Mouse (Mus musculus) neural tube, embryonic 12.5 days (tissue): ENCODE measurements around the gene Tmem176b. TPM values are rescaled to one million over a fixed set of nuclear protein-coding genes. Genes with fewer than 3 reads are reported as not detected.

ENCODE experiments used
- ATAC-seq: fragments of 200-750 bp; cut with Nextera tagmentation; 2 replicates; pipeline ENCODE4 v1.8.0; 2017; ENCODE audit warnings: low read depth, mild to moderate bottlenecking, moderate TSS enrichment, moderate library complexity; ENCODE audit not compliant: low FRiP score
- H3K27ac ChIP-seq: fragments of 300-500 bp; sonication (generic); 2 replicates; pipeline ENCODE4 v1.5.1; 2016
- H3K27me3 ChIP-seq: fragments of 300-500 bp; sonication (generic); replicated peaks from 2 replicates; pipeline ENCODE4 v1.6.1; 2016; ENCODE audit warnings: mild to moderate bottlenecking
- H3K36me3 ChIP-seq: fragments of 300-500 bp; sonication (generic); 2 replicates; pipeline ENCODE4 v1.6.1; 2016; ENCODE audit warnings: mild to moderate bottlenecking
- H3K4me1 ChIP-seq: fragments of 300-500 bp; sonication (generic); 2 replicates; pipeline ENCODE4 v1.6.1; 2016
- H3K4me2 ChIP-seq: fragments of 300-500 bp; sonication (generic); replicated peaks from 2 replicates; pipeline ENCODE4 v1.6.1; 2016; ENCODE audit warnings: mild to moderate bottlenecking
- H3K4me3 ChIP-seq: fragments of 300-500 bp; sonication (generic); 2 replicates; pipeline ENCODE4 v1.5.1; 2016
- H3K9ac ChIP-seq: fragments of 300-500 bp; sonication (generic); 2 replicates; pipeline ENCODE4 v1.6.1; 2016; ENCODE audit warnings: mild to moderate bottlenecking
- H3K9me3 ChIP-seq: fragments of 300-500 bp; sonication (generic); 2 replicates; pipeline ENCODE4 v1.6.1; 2016; ENCODE audit warnings: mild to moderate bottlenecking
- WGBS: fragments of 180-500 bp; shearing (Covaris S2); methylation state at CpG from one replicate; pipeline ENCODE4 v1.1.7; 2016; 5-methylcytosine and 5-hydroxymethylcytosine counted together
- polyA plus RNA-seq: library from polyadenylated mRNA; unstranded; fragments of >200 nt; fragmentation: Nextera tagmentation; extraction: Ambion mirVana; gene quantifications from 2 replicates; pipeline ENCODE4 v1.2.1, GENCODE M21; 2016

Gene Tmem176b
- polyA plus RNA-seq, 1 experiment from 2014 or later: 72.6 TPM

DNA sequence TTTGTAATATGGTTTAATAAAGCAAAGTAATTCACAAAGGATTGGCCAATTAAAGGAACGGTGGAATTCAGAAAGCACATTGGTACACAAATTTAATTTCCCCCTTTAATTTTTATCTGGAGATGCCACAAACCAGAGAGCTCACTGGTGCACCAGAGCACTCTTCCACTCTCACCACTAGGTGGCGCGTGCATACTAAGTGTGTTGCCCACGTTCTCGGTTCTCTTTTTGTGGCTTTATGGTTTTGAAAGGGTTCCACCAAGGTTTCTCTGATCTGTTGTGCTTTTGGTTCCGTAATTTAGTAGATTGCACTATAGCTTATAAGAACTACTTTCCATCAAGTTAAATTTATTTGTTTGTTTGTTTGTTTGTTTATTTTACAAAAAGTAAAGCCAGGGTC, 23.5 kb downstream of the Tmem176b start:
- Histone ChIP-seq H3K9ac (no peak overlapping the region), H3K9me3 (peaks cover 5% of the 10 kb centered on the region; the same call in 1 of the 2 replicates), H3K4me1 (no peaks in the 10 kb centered on the region), H3K4me2 (no peak overlapping the region), H3K27me3 (no peaks in the 10 kb centered on the region), H3K4me3 (no peak overlapping the region), H3K27ac (no peak overlapping the region), H3K36me3 (no peaks in the 10 kb centered on the region)
- no peak for ATAC-seq
- 11% methylated on average over 6 of the region's 6 CpGs for WGBS

DNA sequence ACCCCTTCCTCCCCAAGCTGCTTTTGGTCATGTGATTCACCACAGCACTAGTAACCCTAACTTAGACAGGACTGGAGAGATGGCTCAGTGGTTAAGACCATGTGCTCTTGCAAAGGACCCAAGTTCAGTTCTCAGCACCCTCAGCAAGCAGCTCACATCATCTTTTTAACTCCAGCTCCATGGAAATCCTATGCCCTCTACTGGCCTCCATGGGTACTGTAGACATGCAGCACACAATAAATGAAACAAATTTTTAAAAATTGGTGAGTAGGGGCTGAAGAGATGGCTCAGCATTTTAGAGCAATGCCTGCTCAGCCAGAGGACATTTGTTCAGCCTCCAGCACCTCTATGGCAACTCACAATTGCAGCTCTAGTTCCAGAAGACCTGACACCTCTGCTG, 26.3 kb downstream of the Tmem176b start:
- Histone ChIP-seq H3K9ac (no peak overlapping the region), H3K4me2 (no peak overlapping the region), H3K4me3 (no peak overlapping the region), H3K27ac (no peak overlapping the region), H3K4me1 (no peaks in the 10 kb centered on the region), H3K36me3 (no peaks in the 10 kb centered on the region), H3K27me3 (no peaks in the 10 kb centered on the region), H3K9me3 (peaks cover 5% of the 10 kb centered on the region; the same call in 1 of the 2 replicates)
- ATAC-seq: no peak

DNA sequence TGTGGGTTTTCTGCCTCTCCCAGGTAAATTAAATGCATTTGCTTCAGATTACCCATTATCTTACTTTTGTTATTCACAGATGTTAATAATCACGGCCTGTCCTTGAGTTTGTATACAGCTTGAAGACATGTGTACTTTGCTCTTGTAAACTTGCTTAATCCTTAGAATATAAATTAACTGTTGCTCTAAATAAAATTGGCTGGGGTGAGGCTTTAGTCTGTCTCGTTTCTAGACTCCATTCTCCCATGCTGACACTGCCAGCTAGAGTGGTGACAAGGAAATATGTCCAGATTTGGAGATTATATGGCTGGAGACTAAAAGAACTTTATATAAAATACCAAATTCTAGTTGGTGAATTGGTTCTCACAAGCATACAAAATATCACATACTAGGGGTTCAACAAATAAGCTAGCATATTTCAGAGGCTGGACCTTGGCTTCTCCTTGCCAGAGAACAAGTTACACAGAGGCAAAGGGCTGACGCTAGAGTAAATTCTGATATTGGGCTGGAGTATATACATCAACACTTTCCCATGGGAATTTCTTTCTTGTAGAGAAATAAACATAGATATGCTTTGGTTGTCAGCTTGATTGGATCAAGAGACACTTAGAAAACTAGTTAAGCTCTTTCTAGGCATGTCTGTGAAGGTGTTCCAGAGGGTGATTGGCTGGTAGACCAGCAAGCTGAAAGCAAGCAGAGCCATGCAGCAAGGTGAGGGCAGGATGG, 31.6 kb downstream of the Tmem176b start:
- H3K4me2 ChIP-seq: no peak overlapping the region
- no peak overlapping the region for H3K9ac ChIP-seq
- H3K4me3 ChIP-seq: no peak overlapping the region
- H3K27ac ChIP-seq: no peak overlapping the region
- H3K9me3 ChIP-seq: peaks cover 5% of the 10 kb centered on the region; the same call in 1 of the 2 replicates
- ATAC-seq: no peak
- no peaks in the 10 kb centered on the region for H3K36me3 ChIP-seq
- H3K27me3 ChIP-seq: no peaks in the 10 kb centered on the region
- WGBS: 84% methylated on average over 3 of the region's 3 CpGs
- no peaks in the 10 kb centered on the region for H3K4me1 ChIP-seq

DNA sequence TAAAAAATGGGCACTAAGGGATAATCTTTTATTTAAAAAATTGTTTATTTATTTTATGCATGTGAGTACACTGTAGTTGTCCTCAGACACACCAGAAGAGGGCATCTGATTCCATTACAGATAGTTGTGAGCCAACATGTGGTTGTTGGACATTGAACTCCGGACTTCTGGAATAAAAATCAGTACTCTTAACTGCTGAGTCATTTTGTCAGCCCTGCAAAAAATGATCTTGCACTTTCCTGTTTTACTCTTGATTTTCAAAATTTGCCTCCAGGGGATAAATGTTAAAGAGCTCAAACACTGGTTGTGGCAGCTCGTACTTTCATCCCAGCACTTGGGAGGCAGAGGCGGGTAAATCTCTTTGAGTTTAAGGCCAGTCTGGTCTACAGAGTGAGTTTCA, 34.5 kb downstream of the Tmem176b start:
- Histone ChIP-seq H3K4me2 (no peak overlapping the region), H3K9me3 (0 out of 2 replicates have a peak, but pooled peaks cover 4% of the 10 kb centered on the region), H3K4me1 (no peaks in the 10 kb centered on the region), H3K27ac (no peak overlapping the region), H3K27me3 (no peaks in the 10 kb centered on the region), H3K9ac (no peak overlapping the region), H3K36me3 (no peaks in the 10 kb centered on the region), H3K4me3 (no peak overlapping the region)
- no peak for ATAC-seq
- 89% methylated on average over 3 of the region's 3 CpGs for WGBS

DNA sequence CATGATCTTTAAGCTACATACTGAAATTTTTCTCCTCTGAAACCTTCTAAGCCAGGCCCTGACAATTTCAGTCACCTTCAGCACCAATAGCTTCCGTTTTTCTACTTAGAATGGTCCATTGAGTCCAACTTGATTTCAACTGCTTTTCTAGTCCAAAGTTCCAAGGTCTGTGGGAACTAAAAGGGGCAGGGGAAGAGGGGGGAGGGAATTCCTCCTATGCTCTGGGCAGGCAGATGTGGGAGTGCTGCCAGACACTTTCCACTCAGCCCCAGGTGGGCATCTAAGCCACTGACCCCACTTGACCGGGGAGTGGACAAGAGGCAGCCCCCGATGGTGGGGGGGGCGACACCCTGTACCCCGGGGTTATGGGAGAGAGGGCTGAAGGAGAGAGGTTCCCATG, 37.0 kb downstream of the Tmem176b start:
- Histone ChIP-seq H3K4me1 (no peaks in the 10 kb centered on the region), H3K4me3 (no peak overlapping the region), H3K9me3 (0 out of 2 replicates have a peak, but pooled peaks cover 4% of the 10 kb centered on the region), H3K36me3 (no peaks in the 10 kb centered on the region), H3K27me3 (no peaks in the 10 kb centered on the region), H3K9ac (no peak overlapping the region), H3K4me2 (no peak overlapping the region), H3K27ac (no peak overlapping the region)
- ATAC-seq: no peak
- WGBS: 91% methylated on average over 5 of the region's 5 CpGs

DNA sequence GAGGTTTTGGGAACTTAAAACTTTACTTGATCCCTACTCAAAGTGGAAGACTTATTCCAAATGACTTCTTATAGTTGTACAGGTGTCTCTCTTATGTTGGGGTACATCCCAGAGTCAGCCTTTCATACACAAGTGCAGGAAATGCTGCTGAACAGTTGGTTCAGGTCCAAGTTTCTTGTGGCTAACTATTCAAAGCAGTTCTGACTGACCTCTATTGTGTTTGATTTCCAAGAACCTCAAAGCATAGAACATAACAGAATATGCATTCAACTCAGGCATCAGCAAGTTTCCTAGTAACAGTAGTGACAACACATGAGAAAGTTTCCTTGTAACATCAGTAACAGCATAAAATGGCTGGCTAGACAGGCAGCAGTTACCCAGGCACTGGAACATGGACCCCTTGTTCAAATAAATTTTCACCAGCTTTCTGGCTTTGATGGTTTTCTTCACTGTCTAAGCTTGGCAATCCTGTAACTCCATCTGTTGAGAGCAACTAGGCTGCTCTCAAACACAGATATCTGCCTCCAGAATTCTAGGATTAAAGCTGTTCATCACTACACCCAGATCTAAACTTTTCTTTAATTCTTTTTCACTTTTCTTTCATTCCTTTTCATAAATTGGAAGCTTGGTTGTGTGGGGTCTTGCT, 37.8 kb downstream of the Tmem176b start:
- Histone ChIP-seq H3K27me3 (no peaks in the 10 kb centered on the region), H3K4me3 (no peak overlapping the region), H3K27ac (no peak overlapping the region), H3K4me1 (no peaks in the 10 kb centered on the region), H3K9ac (no peak overlapping the region), H3K4me2 (no peak overlapping the region), H3K36me3 (no peaks in the 10 kb centered on the region), H3K9me3 (0 out of 2 replicates have a peak, but pooled peaks cover 4% of the 10 kb centered on the region)
- no peak for ATAC-seq

DNA sequence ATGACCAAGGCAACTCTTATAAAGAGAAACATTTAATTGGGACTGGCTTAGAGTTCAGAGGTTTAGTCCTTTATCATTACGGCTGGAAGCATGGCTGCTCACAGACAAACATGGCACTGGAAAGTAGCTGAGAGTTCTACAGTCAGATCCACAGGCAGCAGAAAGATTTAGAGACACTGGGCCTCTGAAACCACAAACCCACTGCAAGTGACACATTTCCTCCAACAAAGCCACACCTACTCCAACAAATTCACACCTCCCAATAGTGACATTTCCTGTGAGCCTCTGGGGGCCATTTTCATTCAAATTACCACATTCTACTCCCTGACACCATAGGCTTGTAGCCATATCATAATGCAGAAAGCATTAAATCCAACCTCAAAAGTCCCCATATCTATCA, 39.4 kb downstream of the Tmem176b start:
- H3K4me3 ChIP-seq: no peak overlapping the region
- H3K4me1 ChIP-seq: no peaks in the 10 kb centered on the region
- no peak for ATAC-seq
- H3K27ac ChIP-seq: no peak overlapping the region
- H3K9ac ChIP-seq: no peak overlapping the region
- H3K4me2 ChIP-seq: no peak overlapping the region
- 94% methylated on average over 1 of the region's 1 CpGs for WGBS
- H3K36me3 ChIP-seq: no peaks in the 10 kb centered on the region
- no peaks in the 10 kb centered on the region for H3K27me3 ChIP-seq
- H3K9me3 ChIP-seq: 0 out of 2 replicates have a peak, but pooled peaks cover 4% of the 10 kb centered on the region

DNA sequence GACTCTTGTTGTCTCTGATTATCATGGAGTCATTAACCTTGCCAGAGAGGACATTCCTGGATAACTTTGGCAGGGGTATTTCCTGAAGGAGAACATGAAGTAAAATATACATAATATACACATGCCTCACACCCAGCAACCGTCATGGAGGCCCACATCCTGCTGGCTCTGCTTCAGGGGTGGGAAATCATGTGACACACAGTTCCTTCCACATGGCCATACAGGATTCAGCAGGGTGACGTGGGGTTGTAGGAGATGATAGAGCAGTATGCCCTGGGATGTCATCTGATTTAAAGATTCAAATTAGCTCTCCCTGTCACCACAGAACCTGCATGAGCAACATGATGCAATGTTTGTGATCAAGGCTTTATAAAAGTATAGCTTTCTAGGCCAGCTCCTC, 53.4 kb downstream of the Tmem176b start:
- H3K36me3 ChIP-seq: no peaks in the 10 kb centered on the region
- WGBS: 83% methylated on average over 2 of the region's 2 CpGs
- no peak overlapping the region for H3K4me3 ChIP-seq
- H3K9me3 ChIP-seq: no peaks in the 10 kb centered on the region
- H3K9ac ChIP-seq: no peak overlapping the region
- H3K27ac ChIP-seq: no peak overlapping the region
- H3K4me1 ChIP-seq: no peaks in the 10 kb centered on the region
- no peaks in the 10 kb centered on the region for H3K27me3 ChIP-seq
- no peak overlapping the region for H3K4me2 ChIP-seq
- no peak for ATAC-seq

DNA sequence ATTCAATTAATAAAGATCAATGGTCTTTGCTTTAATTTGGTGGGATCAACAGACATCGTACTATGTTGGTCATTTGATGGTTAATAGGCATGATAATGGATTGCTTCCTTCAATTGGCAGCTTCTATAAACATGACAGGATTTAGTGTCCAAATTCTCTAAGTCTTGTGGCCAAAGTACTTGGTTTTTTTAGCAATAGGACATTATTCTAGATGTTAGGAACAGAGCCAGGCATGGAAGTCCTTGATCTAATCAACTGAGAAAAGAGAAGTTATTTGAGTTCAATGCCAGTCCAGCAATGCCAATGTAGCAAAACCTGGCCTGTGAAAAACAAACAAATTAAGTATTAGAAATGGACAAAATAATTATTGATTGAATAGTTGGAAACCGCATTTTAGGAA, 55.7 kb downstream of the Tmem176b start:
- H3K36me3 ChIP-seq: no peaks in the 10 kb centered on the region
- WGBS: 81% methylated on average over 2 of the region's 2 CpGs
- H3K27me3 ChIP-seq: no peaks in the 10 kb centered on the region
- no peak overlapping the region for H3K4me3 ChIP-seq
- H3K4me2 ChIP-seq: no peak overlapping the region
- ATAC-seq: no peak
- H3K9me3 ChIP-seq: no peaks in the 10 kb centered on the region
- no peak overlapping the region for H3K9ac ChIP-seq
- no peak overlapping the region for H3K27ac ChIP-seq
- H3K4me1 ChIP-seq: no peaks in the 10 kb centered on the region

DNA sequence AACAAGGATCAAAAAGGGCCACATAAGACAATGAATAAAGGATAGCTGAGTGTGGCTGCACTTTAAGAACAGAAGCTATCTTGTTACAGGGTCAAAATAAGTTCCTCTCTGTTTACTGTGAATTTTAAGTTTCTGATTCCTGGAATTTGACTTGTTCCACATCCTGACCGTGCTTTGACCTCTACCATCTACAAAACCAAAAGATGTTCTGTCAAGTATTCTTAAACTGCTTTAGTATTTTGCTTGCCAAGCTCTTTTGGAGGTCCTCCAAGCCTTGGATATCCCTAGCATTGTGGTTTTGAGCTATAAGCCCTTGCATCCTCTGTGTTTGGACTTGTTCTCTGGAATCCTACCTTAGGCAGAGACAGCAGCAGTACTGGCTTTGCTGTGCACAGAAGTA, 56.1 kb downstream of the Tmem176b start:
- no peak overlapping the region for H3K4me3 ChIP-seq
- no peaks in the 10 kb centered on the region for H3K36me3 ChIP-seq
- H3K4me2 ChIP-seq: no peak overlapping the region
- H3K9ac ChIP-seq: no peak overlapping the region
- H3K4me1 ChIP-seq: no peaks in the 10 kb centered on the region
- ATAC-seq: no peak
- WGBS: 70% methylated on average over 1 of the region's 1 CpGs
- H3K27ac ChIP-seq: no peak overlapping the region
- no peaks in the 10 kb centered on the region for H3K9me3 ChIP-seq
- no peaks in the 10 kb centered on the region for H3K27me3 ChIP-seq

DNA sequence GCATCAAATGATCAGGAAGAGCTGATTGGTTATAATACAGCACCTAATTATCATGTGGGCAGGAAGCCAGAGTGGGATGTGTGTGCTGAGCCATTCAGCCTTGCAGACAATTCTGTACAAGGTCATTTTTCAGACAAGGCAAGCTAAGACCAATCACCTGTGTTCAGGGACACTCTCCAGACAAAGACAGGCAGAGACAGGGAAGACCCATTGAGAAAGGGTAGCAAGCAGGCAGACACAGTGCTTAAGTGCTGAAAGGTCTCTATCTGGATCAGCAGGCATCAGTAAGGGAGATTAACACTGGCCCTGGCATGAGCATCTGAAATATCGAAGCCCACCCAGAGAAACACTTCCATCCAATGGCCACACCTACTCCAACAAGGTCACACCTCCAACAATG, 56.9 kb downstream of the Tmem176b start:
- Histone ChIP-seq H3K4me3 (no peak overlapping the region), H3K9me3 (no peaks in the 10 kb centered on the region), H3K4me2 (no peak overlapping the region), H3K36me3 (no peaks in the 10 kb centered on the region), H3K4me1 (no peaks in the 10 kb centered on the region), H3K9ac (no peak overlapping the region), H3K27me3 (no peaks in the 10 kb centered on the region), H3K27ac (no peak overlapping the region)
- 90% methylated on average over 1 of the region's 1 CpGs for WGBS
- ATAC-seq: no peak
